Mouse (Mus musculus) retina, postnatal 7 days (tissue): ENCODE results near the gene Gm2696.
"Not testable (repeated sequence)": the region's sequence is repeated elsewhere in the genome, so short reads cannot be mapped to it uniquely, and the experiment has no call there.

Experiments
- DNase-seq: peaks from one replicate; pipeline ENCODE4 v3.0.0-alpha.2; 2012; ENCODE audit warnings: low read depth, low spot score

The Gm2696 gene

GRCm38 (mm10) chr10:77814382-77814781, at the start of gene Gm2696:
Gene Gm2696, plus strand, starts transcription at chr10:77814682.
- no peak for DNase-seq

GRCm38 (mm10) chr10:77769727-77770126, 44.8 kb upstream of the Gm2696 start:
- DNase-seq = no peak

GRCm38 (mm10) chr10:77771225-77771624, 43.3 kb upstream of the Gm2696 start, which contains the start of gene Gm3238:
Gene Gm3238, minus strand, starts transcription at chr10:77771325.
- DNase-seq = not testable (repeated sequence)

- not testable (repeated sequence) for DNase-seq
Measured at GRCm38 (mm10) chr10:77772142-77772541, 42.3 kb upstream of the Gm2696 start.

- not testable (repeated sequence) for DNase-seq
Measured at GRCm38 (mm10) chr10:77776844-77777243, 37.6 kb upstream of the Gm2696 start, which contains the start of gene Gm7138. Gene Gm7138, minus strand, starts transcription at chr10:77776944.

- DNase-seq = not testable (repeated sequence)
Measured at GRCm38 (mm10) chr10:77782442-77782841, 32.0 kb upstream of the Gm2696 start, which contains the start of gene Gm3250. Gene Gm3250, minus strand, starts transcription at chr10:77782542.

- DNase-seq = not testable (repeated sequence)
Measured at GRCm38 (mm10) chr10:77783396-77783795, 31.1 kb upstream of the Gm2696 start.

- DNase-seq = not testable (repeated sequence)
Measured at GRCm38 (mm10) chr10:77787876-77788275, 26.6 kb upstream of the Gm2696 start, which contains the start of gene Gm7137. Gene Gm7137, minus strand, starts transcription at chr10:77788200.

GRCm38 (mm10) chr10:77788621-77789020, 25.9 kb upstream of the Gm2696 start:
- DNase-seq = no peak

GRCm38 (mm10) chr10:77794976-77795375, 19.5 kb upstream of the Gm2696 start, which contains the start of gene Gm9639:
Gene Gm9639, minus strand, starts transcription at chr10:77795076.
- DNase-seq = no peak

GRCm38 (mm10) chr10:77797677-77798076, 16.8 kb upstream of the Gm2696 start:
- DNase-seq = no peak

GRCm38 (mm10) chr10:77798164-77798920, 16.1 kb upstream of the Gm2696 start:
- DNase-seq = not testable (repeated sequence)

GRCm38 (mm10) chr10:77798921-77799508, 15.5 kb upstream of the Gm2696 start, which contains the start of gene Gm19668:
Gene Gm19668, minus strand, starts transcription at chr10:77799133.
- no peak for DNase-seq

- no peak for DNase-seq
Measured at GRCm38 (mm10) chr10:77804095-77804494, 10.4 kb upstream of the Gm2696 start.

GRCm38 (mm10) chr10:77811743-77812142, 2.7 kb upstream of the Gm2696 start, which contains the start of gene Gm9507:
Gene Gm9507, minus strand, starts transcription at chr10:77811843.
- no peak for DNase-seq

GRCm38 (mm10) chr10:77815514-77815913, 1.0 kb downstream of the Gm2696 start:
- DNase-seq = peak; percentile 5

GRCm38 (mm10) chr10:77818523-77818922, 4.0 kb downstream of the Gm2696 start:
- DNase-seq = no peak

- DNase-seq = no peak
Measured at GRCm38 (mm10) chr10:77819203-77819602, 4.7 kb downstream of the Gm2696 start.

GRCm38 (mm10) chr10:77826951-77827350, 12.5 kb downstream of the Gm2696 start, which contains the start of gene Krtap10-4:
Gene Krtap10-4, minus strand, starts transcription at chr10:77827095.
- no peak for DNase-seq

GRCm38 (mm10) chr10:77835647-77836046, 21.2 kb downstream of the Gm2696 start, which contains the start of gene Krtap10-10:
Gene Krtap10-10, plus strand, starts transcription at chr10:77835947.
- DNase-seq = no peak

- no peak for DNase-seq
Measured at GRCm38 (mm10) chr10:77839006-77839405, 24.5 kb downstream of the Gm2696 start.

GRCm38 (mm10) chr10:77846503-77846902, 32.0 kb downstream of the Gm2696 start, which contains the start of gene Gm36176:
Gene Gm36176, plus strand, starts transcription at chr10:77846803.
- no peak for DNase-seq
